Mouse (Mus musculus) embryonic fibroblast, embryonic 13.5 days (primary cell): Measurements from ENCODE around the gene Gif.

Experiments used
- CTCF ChIP-seq: IDR thresholded peaks from 2 replicates; pipeline ENCODE4 v1.5.1; 2011; ENCODE audit warnings: mild to moderate bottlenecking, control low read depth, low read length, moderate library complexity, borderline replicate concordance; ENCODE audit not compliant: insufficient read depth
- POLR2A ChIP-seq: IDR thresholded peaks from 2 replicates; pipeline ENCODE4 v1.6.1; 2011; ENCODE audit warnings: low read depth, mild to moderate bottlenecking, control low read depth, low read length, moderate library complexity

DNA sequence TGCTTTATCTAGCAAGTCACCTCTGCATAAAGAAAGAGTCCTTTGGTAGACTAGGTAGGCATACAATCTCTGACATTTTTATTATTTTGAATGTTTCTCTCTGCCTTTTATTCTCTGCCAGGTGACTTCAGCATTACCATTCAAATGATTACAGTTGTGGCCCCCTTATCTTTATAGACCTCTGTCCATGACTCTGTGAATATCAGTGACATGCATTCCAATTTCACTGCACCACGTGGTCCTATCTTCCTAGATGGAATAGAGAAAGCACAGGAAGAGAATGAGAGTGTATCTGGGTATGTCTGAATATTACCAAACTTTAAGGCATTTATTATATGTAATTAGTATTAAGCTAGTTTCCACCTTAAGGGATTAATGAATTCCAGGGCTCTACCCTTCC, 10.9 kb upstream of the Gif start:
- TF ChIP-seq CTCF, result no peak
- no peak for TF ChIP-seq POLR2A
